Mouse (Mus musculus) small intestine, adult 2 months (tissue): ENCODE measurements around the gene Apoa2. TPM values are rescaled to one million over a fixed set of nuclear protein-coding genes. Genes with fewer than 3 reads are reported as not detected.

Source experiments
- H3K27ac ChIP-seq: fragments of 200-500 bp; 2 replicates; pipeline ENCODE4 v1.5.1; 2012; ENCODE audit warnings: low read depth, low read length, control low read depth, inconsistent platforms; ENCODE audit not compliant: insufficient read depth
- H3K27me3 ChIP-seq: fragments of 200-500 bp; 2 replicates; pipeline ENCODE4 v1.6.1; 2012; ENCODE audit warnings: mild to moderate bottlenecking, moderate library complexity, low read length, inconsistent platforms; ENCODE audit not compliant: control insufficient read depth, insufficient read depth
- H3K36me3 ChIP-seq: fragments of 200-500 bp; 2 replicates; pipeline ENCODE4 v1.6.1; 2012; ENCODE audit warnings: mild to moderate bottlenecking, low read length, control low read depth, inconsistent platforms; ENCODE audit not compliant: control insufficient read depth, insufficient read depth
- H3K4me1 ChIP-seq: fragments of 200-500 bp; 2 replicates; pipeline ENCODE4 v1.6.1; 2012; ENCODE audit warnings: low read length, inconsistent platforms, mixed read lengths; ENCODE audit not compliant: control insufficient read depth, insufficient read depth, insufficient read length
- H3K4me3 ChIP-seq: fragments of 200-500 bp; 2 replicates; pipeline ENCODE4 v1.5.1; 2012; ENCODE audit warnings: low read depth, mild to moderate bottlenecking, control low read depth, inconsistent platforms, low read length, moderate library complexity
- CTCF ChIP-seq: fragments of 200-500 bp; IDR thresholded peaks from 2 replicates; pipeline ENCODE4 v1.5.1; 2012; ENCODE audit warnings: low read depth, mild to moderate bottlenecking, control low read depth, inconsistent platforms, low read length, moderate library complexity, mixed read lengths; ENCODE audit not compliant: insufficient replicate concordance, insufficient read length; ENCODE audit errors: extremely low read depth
- POLR2A ChIP-seq: fragments of 200-500 bp; IDR thresholded peaks from 2 replicates; pipeline ENCODE4 v1.6.1; 2012; ENCODE audit warnings: low read depth, mild to moderate bottlenecking, control low read depth, inconsistent platforms, low read length, moderate library complexity
- WGBS: fragments of 180-500 bp; shearing (Covaris S2); methylation state at CpG from one replicate; pipeline ENCODE4 v1.1.7; 2018; 5-methylcytosine and 5-hydroxymethylcytosine counted together
- polyA plus RNA-seq: library from polyadenylated mRNA; depleted of rRNA; stranded (reverse); fragments of >200 nt; gene quantifications from 2 replicates; pipeline ENCODE4 v1.2.3, GENCODE M21; 2012; rRNA removed

The Apoa2 gene
- polyA plus RNA-seq, 1 experiment: not detected

DNA sequence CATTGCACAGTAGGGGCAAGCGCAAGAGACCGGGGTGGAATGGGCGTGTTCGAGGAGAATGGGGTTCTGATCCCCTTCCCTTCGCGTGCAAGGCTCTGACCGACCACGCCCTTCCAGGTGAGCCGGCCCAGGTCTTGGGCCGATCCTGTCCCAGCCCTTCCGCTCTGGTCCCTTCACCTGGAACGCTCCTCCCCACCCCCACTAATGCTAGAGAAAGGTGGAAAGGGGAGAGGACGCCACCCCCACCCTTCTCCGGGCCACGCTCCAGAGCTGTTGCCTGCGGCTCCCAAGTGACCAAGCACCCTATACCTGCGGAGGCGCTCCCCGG, 45.7 kb downstream of the Apoa2 start:
- H3K27me3 ChIP-seq: no peaks in the 10 kb centered on the region
- peak overlapping the region; percentile 83 for H3K4me3 ChIP-seq
- WGBS: under 1% methylated on average over 18 of the region's 19 CpGs
- peaks cover 29% of the 10 kb centered on the region for H3K36me3 ChIP-seq
- TF ChIP-seq POLR2A: no peak
- TF ChIP-seq CTCF: no peak
- peaks cover 6% of the 10 kb centered on the region for H3K4me1 ChIP-seq
- H3K27ac ChIP-seq: peak overlapping the region; percentile 93

DNA sequence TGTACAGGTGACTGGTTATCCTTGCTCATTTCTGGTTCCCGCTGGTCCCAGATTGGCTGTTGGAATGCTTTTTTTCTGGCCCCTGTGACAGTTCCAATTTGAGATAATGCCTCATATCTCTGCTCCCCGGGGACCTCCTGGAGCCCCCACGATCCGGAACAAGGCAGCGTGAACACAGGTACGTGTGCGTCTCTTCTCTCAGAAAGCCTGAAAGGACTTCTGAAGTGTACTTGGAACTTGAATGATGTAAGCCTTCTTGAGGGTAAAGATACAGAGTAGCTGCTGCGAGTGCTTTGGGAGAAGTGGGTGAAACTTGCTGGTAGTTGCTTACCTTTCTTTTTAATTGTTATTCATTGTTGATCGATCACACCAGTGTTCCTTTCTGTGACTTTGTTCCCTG, 46.3 kb downstream of the Apoa2 start:
- Histone ChIP-seq H3K27me3 (no peaks in the 10 kb centered on the region), H3K36me3 (peaks cover 36% of the 10 kb centered on the region), H3K4me3 (peak overlapping the region; percentile 83), H3K27ac (peak overlapping the region; percentile 93), H3K4me1 (peaks cover 6% of the 10 kb centered on the region)
- WGBS: 17% methylated on average over 9 of the region's 9 CpGs
- TF ChIP-seq POLR2A: no peak
- no peak for TF ChIP-seq CTCF

- Histone ChIP-seq H3K27ac (no peak overlapping the region), H3K4me1 (peaks cover 6% of the 10 kb centered on the region), H3K27me3 (no peaks in the 10 kb centered on the region), H3K36me3 (peaks cover 40% of the 10 kb centered on the region), H3K4me3 (peak overlapping the region; percentile 14)
- WGBS: 62% methylated on average over 10 of the region's 10 CpGs
- TF ChIP-seq POLR2A: no peak
- no peak for TF ChIP-seq CTCF
Observed at GRCm38 (mm10) chr1:171271622-171272021, 46.8 kb downstream of the Apoa2 start.

DNA sequence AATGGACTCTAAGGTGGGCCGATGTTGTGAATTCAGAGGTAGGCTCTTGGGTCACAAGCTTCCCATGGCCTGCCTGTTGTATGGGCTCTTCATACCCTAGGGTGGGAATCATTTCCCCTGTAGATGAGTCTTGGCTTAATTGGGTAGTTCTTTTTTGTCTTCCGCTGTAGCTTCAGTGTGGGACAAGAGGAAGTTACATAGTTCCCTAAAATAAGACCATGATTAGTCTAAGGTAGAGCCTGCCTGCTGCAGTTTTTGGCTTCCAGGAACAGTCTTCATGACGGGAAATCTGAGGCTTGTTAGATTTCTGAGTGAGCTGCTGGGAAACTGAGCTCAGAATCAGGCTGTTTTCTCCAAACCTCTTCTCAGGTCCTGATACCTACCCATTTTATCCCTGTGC, 47.2 kb downstream of the Apoa2 start:
- Histone ChIP-seq H3K4me1 (peaks cover 6% of the 10 kb centered on the region), H3K36me3 (peaks cover 45% of the 10 kb centered on the region), H3K4me3 (no peak overlapping the region), H3K27me3 (no peaks in the 10 kb centered on the region), H3K27ac (no peak overlapping the region)
- 83% methylated on average over 3 of the region's 3 CpGs for WGBS
- TF ChIP-seq CTCF: no peak
- no peak for TF ChIP-seq POLR2A

DNA sequence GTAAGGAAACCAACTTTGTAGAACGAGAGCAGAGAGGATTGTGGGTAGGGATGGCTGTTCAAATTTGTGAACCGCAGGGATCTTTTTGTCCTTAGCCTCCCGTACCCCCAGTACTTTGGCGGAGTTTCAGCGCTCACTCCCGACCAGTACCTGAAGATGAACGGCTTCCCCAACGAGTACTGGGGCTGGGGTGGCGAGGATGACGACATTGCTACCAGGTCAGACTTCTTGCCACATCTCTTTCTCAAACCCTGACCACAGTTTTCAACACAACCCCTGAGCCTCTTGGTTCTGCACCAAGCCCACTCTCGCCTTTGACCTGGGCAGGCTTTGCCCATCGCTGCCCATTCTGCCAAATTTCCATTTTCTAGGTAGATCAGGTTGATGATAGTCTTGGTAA, 49.3 kb downstream of the Apoa2 start:
- 91% methylated on average over 12 of the region's 12 CpGs for WGBS
- Histone ChIP-seq H3K4me1 (peaks cover 6% of the 10 kb centered on the region), H3K4me3 (no peak overlapping the region), H3K27ac (no peak overlapping the region), H3K27me3 (no peaks in the 10 kb centered on the region), H3K36me3 (peaks cover 54% of the 10 kb centered on the region)
- TF ChIP-seq CTCF (no peak), POLR2A (no peak)

DNA sequence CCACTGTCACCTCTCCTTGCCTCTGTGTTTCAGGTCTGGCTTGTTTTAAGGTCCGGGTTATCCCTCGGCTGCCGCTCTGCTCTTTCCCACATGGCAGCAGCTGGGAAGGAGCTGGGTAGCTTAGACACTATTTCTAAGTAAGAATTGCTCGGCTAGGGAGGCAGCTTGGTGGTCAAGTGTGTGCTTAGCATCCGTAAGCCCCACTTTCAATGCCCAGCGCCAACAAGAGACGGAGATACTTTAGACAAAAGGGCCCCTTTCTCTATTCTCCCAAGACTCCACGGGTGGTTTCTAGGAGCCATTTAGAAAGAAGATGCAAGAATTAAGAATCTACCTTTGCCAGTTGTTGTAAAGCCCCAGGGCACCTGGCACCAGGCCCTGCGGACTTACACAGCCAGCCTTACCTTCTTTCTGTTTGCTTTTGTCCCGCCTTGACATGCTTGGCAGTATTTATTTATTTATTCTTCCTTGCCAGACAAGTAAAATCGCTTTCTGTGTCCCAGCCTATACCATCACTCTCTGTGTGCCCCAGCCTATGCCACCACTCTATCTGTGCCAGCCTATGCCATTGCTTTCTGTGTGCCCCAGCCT, 50.4 kb downstream of the Apoa2 start:
- WGBS: 70% methylated on average over 11 of the region's 11 CpGs
- Histone ChIP-seq H3K4me1 (peaks cover 7% of the 10 kb centered on the region), H3K27ac (no peak overlapping the region), H3K36me3 (peaks cover 54% of the 10 kb centered on the region), H3K27me3 (no peaks in the 10 kb centered on the region), H3K4me3 (no peak overlapping the region)
- no peak for TF ChIP-seq CTCF
- TF ChIP-seq POLR2A: no peak

Other genes with a start within 250 kb of the Apoa2 start
- gene Fcgr2b, start 248.5 kb upstream of the Apoa2 start, polyA plus RNA-seq: 3.6 and 4.3 TPM in 2 replicates
- gene Fcgr4, start 206.1 kb upstream of the Apoa2 start, polyA plus RNA-seq: 2.5 and 2.8 TPM in 2 replicates
- gene Fcgr3, start 160.1 kb upstream of the Apoa2 start, polyA plus RNA-seq: 4.9 and 6.7 TPM in 2 replicates
- 0.96 and 1.2 TPM in 2 replicates for gene Cfap126, start 111.1 kb upstream of the Apoa2 start, polyA plus RNA-seq
- gene Sdhc, start 74.5 kb upstream of the Apoa2 start, polyA plus RNA-seq: 120 and 226 TPM in 2 replicates
- 0.28 and 0.66 TPM in 2 replicates for gene Mpz, start 74.3 kb upstream of the Apoa2 start, polyA plus RNA-seq
- 10.9 and 13.9 TPM in 2 replicates for gene Pcp4l1, start 28.8 kb upstream of the Apoa2 start, polyA plus RNA-seq
- 18.5 and 28.9 TPM in 2 replicates for gene Nr1i3, start 11.1 kb upstream of the Apoa2 start, polyA plus RNA-seq
- 17.0 and 21.2 TPM in 2 replicates for gene Tomm40l, start 2.5 kb upstream of the Apoa2 start, polyA plus RNA-seq
- 36.9 and 46.7 TPM in 2 replicates for gene Fcer1g, start 9.3 kb downstream of the Apoa2 start, polyA plus RNA-seq
- gene Adamts4, start 25.4 kb downstream of the Apoa2 start, polyA plus RNA-seq: 1.5 and 2.6 TPM in 2 replicates
- 79.8 and 116 TPM in 2 replicates for gene Ndufs2, start 26.3 kb downstream of the Apoa2 start, polyA plus RNA-seq
- 38.5 and 78.5 TPM in 2 replicates for gene B4galt3, start 45.3 kb downstream of the Apoa2 start, polyA plus RNA-seq
- gene Ppox, start 56.1 kb downstream of the Apoa2 start, polyA plus RNA-seq: 15.4 and 23.4 TPM in 2 replicates
- gene Usp21, start 62.9 kb downstream of the Apoa2 start, polyA plus RNA-seq: 18.3 and 30.2 TPM in 2 replicates
- gene Ufc1, start 70.0 kb downstream of the Apoa2 start, polyA plus RNA-seq: 6.3 and 10.8 TPM in 2 replicates
- 24.5 and 40.7 TPM in 2 replicates for gene Dedd, start 104.1 kb downstream of the Apoa2 start, polyA plus RNA-seq
- gene Nit1, start 120.6 kb downstream of the Apoa2 start, polyA plus RNA-seq: 36.8 and 50.7 TPM in 2 replicates
- gene Pfdn2, start 120.6 kb downstream of the Apoa2 start, polyA plus RNA-seq: 5.0 and 7.5 TPM in 2 replicates
- gene Klhdc9, start 135.7 kb downstream of the Apoa2 start, polyA plus RNA-seq: 0.13 and 0.16 TPM in 2 replicates
- 0.33 and 1.1 TPM in 2 replicates for gene Nectin4, start 145.0 kb downstream of the Apoa2 start, polyA plus RNA-seq
- 3.8 and 6.1 TPM in 2 replicates for gene Arhgap30, start 163.9 kb downstream of the Apoa2 start, polyA plus RNA-seq
- gene Usf1, start 186.3 kb downstream of the Apoa2 start, polyA plus RNA-seq: 55.0 and 87.8 TPM in 2 replicates
- gene Tstd1, start 193.8 kb downstream of the Apoa2 start, polyA plus RNA-seq: 52.0 and 53.7 TPM in 2 replicates
- gene F11r, start 212.5 kb downstream of the Apoa2 start, polyA plus RNA-seq: 49.7 and 142 TPM in 2 replicates